Mouse (Mus musculus) hindbrain, embryonic 10.5 days (tissue): ENCODE results near the gene Prkn. TPM values are rescaled to one million over a fixed set of nuclear protein-coding genes. Genes with fewer than 3 reads are reported as not detected.
A peak's percentile ranks its signal among the peaks of the same experiment; 100 is the strongest.

Source experiments
- DNase-seq: peaks from one replicate; pipeline ENCODE4 v3.0.0-alpha.2; 2017; ENCODE audit warnings: low spot score
- H3K27ac ChIP-seq: fragments of 300-500 bp; sonication (generic); 2 replicates; pipeline ENCODE4 v1.5.1; 2016; ENCODE audit warnings: mild to moderate bottlenecking, moderate library complexity
- H3K27me3 ChIP-seq: fragments of 300-500 bp; sonication (generic); 2 replicates; pipeline ENCODE4 v1.6.1; 2016; ENCODE audit warnings: mild to moderate bottlenecking; ENCODE audit not compliant: poor library complexity, insufficient read depth, severe bottlenecking
- H3K36me3 ChIP-seq: fragments of 300-500 bp; sonication (generic); 2 replicates; pipeline ENCODE4 v1.6.1; 2016; ENCODE audit warnings: mild to moderate bottlenecking, moderate library complexity
- H3K4me1 ChIP-seq: fragments of 300-500 bp; sonication (generic); replicated peaks from 2 replicates; pipeline ENCODE4 v1.6.1; 2016; ENCODE audit warnings: mild to moderate bottlenecking
- H3K4me3 ChIP-seq: fragments of 300-500 bp; sonication (generic); 2 replicates; pipeline ENCODE4 v1.5.1; 2016; ENCODE audit warnings: mild to moderate bottlenecking, moderate library complexity
- H3K9me3 ChIP-seq: fragments of 300-500 bp; sonication (generic); 2 replicates; pipeline ENCODE4 v1.6.1; 2016; ENCODE audit warnings: mild to moderate bottlenecking, moderate library complexity
- WGBS: fragments of 180-500 bp; shearing (Covaris S2); methylation state at CpG from one replicate; pipeline ENCODE4 v1.1.7; 2016; 5-methylcytosine and 5-hydroxymethylcytosine counted together
- polyA plus RNA-seq: library from polyadenylated mRNA; unstranded; fragments of >200 nt; fragmentation: Nextera tagmentation; extraction: Ambion mirVana; gene quantifications from 2 replicates; pipeline ENCODE4 v1.2.1, GENCODE M21; 2016

The Prkn gene
- polyA plus RNA-seq, 1 experiment from 2014 or later: 1.2 TPM

DNA sequence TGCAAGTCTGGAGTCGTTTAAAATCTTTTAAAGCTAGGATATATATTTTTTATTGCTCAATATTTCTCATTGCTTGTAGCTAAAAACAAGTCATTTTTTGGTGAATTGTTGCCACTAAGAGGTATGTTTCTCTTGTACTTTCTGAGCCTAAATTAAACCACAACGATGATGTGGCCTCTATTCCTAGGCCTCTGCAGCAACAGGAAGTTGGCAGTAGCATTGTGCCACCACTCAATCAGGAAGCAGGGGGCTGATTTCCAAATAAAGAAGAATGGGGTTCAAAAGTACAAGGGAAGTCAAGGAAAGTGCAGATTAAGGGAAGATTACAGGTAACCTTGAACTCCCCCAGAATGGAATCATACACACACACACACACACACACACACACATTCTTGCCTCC, 642.8 kb downstream of the Prkn start:
- WGBS: 90% methylated on average over 2 of the region's 2 CpGs
- Histone ChIP-seq H3K36me3 (no peaks in the 10 kb centered on the region), H3K4me3 (no peak overlapping the region), H3K9me3 (no peaks in the 10 kb centered on the region), H3K4me1 (no peaks in the 10 kb centered on the region), H3K27me3 (no peaks in the 10 kb centered on the region), H3K27ac (no peak overlapping the region)
- no peak for DNase-seq

- 82% methylated on average over 4 of the region's 4 CpGs for WGBS
- H3K27ac ChIP-seq: no peak overlapping the region
- H3K36me3 ChIP-seq: no peaks in the 10 kb centered on the region
- H3K9me3 ChIP-seq: 0 out of 2 replicates have a peak, but pooled peaks cover 3% of the 10 kb centered on the region
- no peaks in the 10 kb centered on the region for H3K4me1 ChIP-seq
- DNase-seq: no peak
- no peak overlapping the region for H3K4me3 ChIP-seq
- H3K27me3 ChIP-seq: no peaks in the 10 kb centered on the region
Measured at GRCm38 (mm10) chr17:11490051-11490450, 649.9 kb downstream of the Prkn start.

DNA sequence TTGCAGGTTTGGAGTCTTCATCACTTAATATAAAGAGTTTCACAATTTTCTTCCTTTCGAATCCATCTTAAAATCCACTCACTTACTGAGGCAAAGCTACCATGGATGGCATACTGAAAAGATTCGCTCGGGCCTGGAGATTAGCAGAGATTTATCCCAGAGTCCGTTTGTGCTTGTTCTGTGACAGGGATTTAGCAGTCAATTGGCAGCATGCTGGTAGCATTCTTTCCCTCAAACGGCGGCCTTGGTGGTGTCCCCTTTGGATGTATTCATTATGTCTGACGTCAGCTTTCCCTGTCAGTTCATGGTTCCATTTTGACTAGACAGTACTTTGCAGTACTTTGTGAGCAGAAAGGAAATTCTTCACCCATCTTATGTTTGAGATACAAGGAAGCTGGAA, 662.4 kb downstream of the Prkn start:
- Histone ChIP-seq H3K4me1 (no peaks in the 10 kb centered on the region), H3K9me3 (no peaks in the 10 kb centered on the region), H3K27me3 (no peaks in the 10 kb centered on the region), H3K27ac (no peak overlapping the region), H3K36me3 (no peaks in the 10 kb centered on the region), H3K4me3 (no peak overlapping the region)
- no peak for DNase-seq
- 78% methylated on average over 7 of the region's 7 CpGs for WGBS

DNA sequence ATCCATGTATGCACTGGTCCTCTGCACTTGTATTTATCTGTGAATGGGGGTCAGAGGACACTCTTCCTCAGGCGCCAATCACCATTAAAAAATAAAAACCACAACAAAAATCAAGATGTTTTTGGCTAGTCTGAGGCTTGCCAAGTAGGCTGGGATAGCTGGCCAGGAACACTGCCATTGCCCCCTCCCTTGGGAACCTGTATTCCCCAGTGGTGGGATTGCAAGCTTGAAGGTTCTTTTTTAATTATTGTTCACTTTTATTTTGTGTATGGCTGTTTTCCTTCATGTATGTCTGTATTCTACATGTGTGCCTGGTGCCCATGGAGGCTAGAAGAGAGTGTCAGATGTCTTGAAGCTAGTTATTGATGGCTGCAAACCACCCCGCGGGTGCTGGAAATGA, 664.3 kb downstream of the Prkn start:
- Histone ChIP-seq H3K27me3 (no peaks in the 10 kb centered on the region), H3K4me1 (peaks cover 2% of the 10 kb centered on the region; the same call in 1 of the 2 replicates), H3K36me3 (no peaks in the 10 kb centered on the region), H3K9me3 (no peaks in the 10 kb centered on the region), H3K4me3 (no peak overlapping the region), H3K27ac (no peak overlapping the region)
- WGBS: 93% methylated on average over 3 of the region's 3 CpGs
- DNase-seq: no peak

GRCm38 (mm10) chr17:11507082-11507481, 666.9 kb downstream of the Prkn start:
- Histone ChIP-seq H3K4me3 (no peak overlapping the region), H3K9me3 (no peaks in the 10 kb centered on the region), H3K36me3 (no peaks in the 10 kb centered on the region), H3K4me1 (peaks cover 3% of the 10 kb centered on the region; the same call in 1 of the 2 replicates), H3K27ac (no peak overlapping the region), H3K27me3 (no peaks in the 10 kb centered on the region)
- no peak for DNase-seq
- 89% methylated on average over 3 of the region's 3 CpGs for WGBS

GRCm38 (mm10) chr17:11510081-11510480, 669.9 kb downstream of the Prkn start:
- H3K9me3 ChIP-seq: no peaks in the 10 kb centered on the region
- H3K4me1 ChIP-seq: peaks cover 15% of the 10 kb centered on the region
- H3K27me3 ChIP-seq: no peaks in the 10 kb centered on the region
- no peaks in the 10 kb centered on the region for H3K36me3 ChIP-seq
- H3K4me3 ChIP-seq: no peak overlapping the region
- H3K27ac ChIP-seq: no peak overlapping the region
- 78% methylated on average over 7 of the region's 7 CpGs for WGBS
- no peak for DNase-seq

- Histone ChIP-seq H3K27me3 (no peaks in the 10 kb centered on the region), H3K36me3 (no peaks in the 10 kb centered on the region), H3K4me1 (peaks cover 15% of the 10 kb centered on the region), H3K9me3 (no peaks in the 10 kb centered on the region), H3K4me3 (no peak overlapping the region), H3K27ac (no peak overlapping the region)
- 45% methylated on average over 8 of the region's 8 CpGs for WGBS
- DNase-seq: no peak
Measured at GRCm38 (mm10) chr17:11514032-11514761, 674.0 kb downstream of the Prkn start.

DNA sequence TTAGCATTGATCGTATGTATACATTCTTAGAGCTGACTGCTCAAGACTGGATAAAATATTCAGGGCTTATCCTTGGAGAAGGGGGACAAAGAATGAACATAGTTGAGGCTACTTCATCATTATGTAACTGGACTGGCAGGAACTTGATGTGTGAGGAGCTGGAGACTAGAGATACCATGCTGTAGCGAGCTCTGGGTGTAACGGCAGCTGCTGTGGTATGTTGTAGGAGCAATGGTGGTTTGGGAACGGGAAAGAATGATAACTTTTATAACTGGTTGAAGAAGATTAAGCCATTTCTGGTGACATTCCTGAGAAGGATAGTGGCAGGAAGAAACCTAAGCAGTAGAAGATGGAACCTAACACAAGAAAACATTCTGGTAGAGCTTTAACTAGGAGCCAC, 675.4 kb downstream of the Prkn start:
- H3K36me3 ChIP-seq: no peaks in the 10 kb centered on the region
- H3K27me3 ChIP-seq: no peaks in the 10 kb centered on the region
- H3K4me1 ChIP-seq: peaks cover 11% of the 10 kb centered on the region
- WGBS: 90% methylated on average over 4 of the region's 4 CpGs
- no peak overlapping the region for H3K27ac ChIP-seq
- no peak overlapping the region for H3K4me3 ChIP-seq
- DNase-seq: no peak
- no peaks in the 10 kb centered on the region for H3K9me3 ChIP-seq

DNA sequence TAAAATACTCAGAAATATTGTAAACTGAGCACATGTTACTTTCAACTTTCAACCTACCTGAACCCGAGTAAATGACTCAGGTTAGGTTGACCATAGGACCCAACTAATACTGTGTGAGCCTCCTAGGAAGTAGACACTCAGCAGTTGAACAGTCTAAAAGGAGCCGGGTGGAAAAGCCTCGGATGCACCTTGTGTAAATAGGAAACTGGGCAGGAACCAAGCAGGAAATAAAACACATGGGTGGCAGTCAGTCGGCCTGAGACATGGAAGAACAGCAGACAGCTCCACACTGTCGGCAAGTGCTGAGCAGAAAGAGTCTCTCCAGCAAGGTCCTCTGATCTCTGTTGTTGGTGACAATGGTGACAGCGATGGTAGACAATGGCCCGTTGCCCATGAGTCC, 676.0 kb downstream of the Prkn start:
- H3K4me1 ChIP-seq: peaks cover 11% of the 10 kb centered on the region
- H3K4me3 ChIP-seq: no peak overlapping the region
- no peak for DNase-seq
- H3K9me3 ChIP-seq: no peaks in the 10 kb centered on the region
- H3K27me3 ChIP-seq: no peaks in the 10 kb centered on the region
- WGBS: 89% methylated on average over 7 of the region's 7 CpGs
- no peak overlapping the region for H3K27ac ChIP-seq
- no peaks in the 10 kb centered on the region for H3K36me3 ChIP-seq

DNA sequence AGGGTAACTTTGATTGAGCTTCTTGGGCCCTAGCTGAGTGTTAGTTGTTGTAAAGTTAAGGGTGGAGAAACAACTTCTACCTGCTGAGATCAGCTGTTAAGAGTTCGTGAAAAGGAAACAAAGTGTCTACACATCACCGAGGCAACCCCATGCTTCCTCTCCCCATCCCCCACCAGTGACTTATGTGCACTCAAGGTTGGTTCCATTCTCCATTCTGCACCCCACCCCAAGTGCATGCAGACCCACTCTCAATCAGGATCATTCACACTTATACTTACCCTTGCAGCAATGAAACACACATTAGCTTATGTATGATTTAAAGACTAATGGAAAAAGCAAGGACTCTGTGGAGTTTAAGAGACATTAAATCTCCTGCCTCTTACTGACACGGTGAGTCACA, 691.9 kb downstream of the Prkn start:
- Histone ChIP-seq H3K36me3 (no peaks in the 10 kb centered on the region), H3K4me1 (peaks cover 34% of the 10 kb centered on the region), H3K4me3 (no peak overlapping the region), H3K9me3 (no peaks in the 10 kb centered on the region), H3K27me3 (no peaks in the 10 kb centered on the region), H3K27ac (peak overlapping the region; percentile 84)
- WGBS: 27% methylated on average over 3 of the region's 3 CpGs
- no peak for DNase-seq

DNA sequence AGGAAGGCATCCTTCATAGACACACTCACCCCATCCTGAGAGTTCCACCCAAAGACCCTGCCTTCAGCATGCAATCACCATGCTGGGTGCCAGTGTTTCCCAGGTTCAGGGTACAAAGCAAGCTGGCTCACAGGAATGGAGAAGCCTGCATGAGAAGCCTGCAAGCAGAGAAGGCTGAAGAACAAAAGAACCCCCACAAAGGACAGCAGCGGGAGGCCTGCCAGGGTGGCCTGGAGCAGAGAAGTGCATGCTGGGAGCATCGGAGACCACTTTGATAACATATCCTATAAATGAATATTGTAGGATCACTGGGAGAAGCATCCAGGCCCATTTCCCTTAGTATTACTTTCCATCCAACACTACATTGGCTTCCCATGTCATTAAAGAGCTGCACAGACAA, 692.6 kb downstream of the Prkn start:
- no peak overlapping the region for H3K4me3 ChIP-seq
- H3K4me1 ChIP-seq: peaks cover 34% of the 10 kb centered on the region
- H3K27ac ChIP-seq: peak overlapping the region; percentile 84
- no peaks in the 10 kb centered on the region for H3K36me3 ChIP-seq
- no peaks in the 10 kb centered on the region for H3K9me3 ChIP-seq
- DNase-seq: peak; percentile 21
- H3K27me3 ChIP-seq: no peaks in the 10 kb centered on the region
- 14% methylated on average over 2 of the region's 2 CpGs for WGBS

GRCm38 (mm10) chr17:11533835-11534234, 693.7 kb downstream of the Prkn start:
- H3K36me3 ChIP-seq: no peaks in the 10 kb centered on the region
- H3K27ac ChIP-seq: peak overlapping the region; percentile 84
- 17% methylated on average over 1 of the region's 1 CpGs for WGBS
- peaks cover 34% of the 10 kb centered on the region for H3K4me1 ChIP-seq
- H3K9me3 ChIP-seq: no peaks in the 10 kb centered on the region
- no peaks in the 10 kb centered on the region for H3K27me3 ChIP-seq
- H3K4me3 ChIP-seq: no peak overlapping the region
- DNase-seq: no peak

DNA sequence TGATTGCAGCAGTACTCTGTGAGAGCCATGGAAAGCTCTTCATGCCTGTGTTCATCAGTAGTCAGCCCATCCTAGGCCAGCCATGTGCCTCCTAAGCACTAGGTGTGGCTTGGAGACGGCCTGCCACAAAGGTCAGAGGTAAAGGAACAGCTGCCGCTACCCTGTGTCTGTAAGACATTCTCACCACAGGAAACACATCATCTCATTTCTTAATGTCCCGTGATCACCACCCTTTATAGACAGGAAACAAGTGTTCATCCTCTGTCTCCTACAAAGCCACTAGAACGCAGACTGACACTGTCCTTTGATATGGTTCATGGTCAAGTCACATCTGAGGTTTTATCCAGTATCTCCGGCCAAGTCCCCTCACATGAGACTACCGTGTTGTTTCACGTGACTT, 698.6 kb downstream of the Prkn start:
- no peaks in the 10 kb centered on the region for H3K27me3 ChIP-seq
- H3K9me3 ChIP-seq: no peaks in the 10 kb centered on the region
- H3K27ac ChIP-seq: no peak overlapping the region
- peaks cover 18% of the 10 kb centered on the region for H3K4me1 ChIP-seq
- H3K36me3 ChIP-seq: no peaks in the 10 kb centered on the region
- WGBS: 88% methylated on average over 7 of the region's 7 CpGs
- no peak overlapping the region for H3K4me3 ChIP-seq
- DNase-seq: no peak
